9 mouse cellular contexts compared by ENCODE assay signal in the genomic region with DNA sequence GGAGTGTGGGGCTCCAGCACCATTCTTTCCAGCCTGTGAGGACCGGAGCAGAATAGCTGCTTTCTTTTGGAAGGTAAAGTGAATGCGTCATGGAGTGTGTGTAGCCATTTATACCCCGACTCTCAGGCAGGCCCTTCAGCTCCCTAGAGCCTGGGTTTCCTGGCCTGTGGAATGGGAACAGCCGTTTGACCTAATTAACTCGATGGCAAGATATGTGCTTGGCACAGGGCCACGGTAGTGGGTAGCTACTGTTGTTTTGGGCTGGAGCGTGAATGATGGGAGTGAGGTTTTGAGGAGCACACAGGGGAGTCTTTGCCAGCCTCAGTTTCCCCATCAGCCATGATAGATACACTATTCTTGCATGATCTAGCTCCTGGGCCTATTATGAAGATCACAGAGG. TPM values are rescaled to one million over a fixed set of nuclear protein-coding genes. Genes with fewer than 3 reads are reported as not detected.
DNase-seq lines count a peak whose midpoint lies in the region; ATAC-seq lines count a peak whose summit lies in the region.
"Had no signal": no experiment of that assay in that cellular context is flagged by ENCODE, and none has a peak within 500 bp of the region (broad histone marks: within the 10 kb centered on the region; RNA-seq: fewer than 3 reads in every experiment).

No protein-coding gene starts in this region.

- peak; percentile 73 for DNase-seq in cerebellum, adult 11 months
- peak; percentile 56 for DNase-seq in retina, postnatal 1 day
- no peak for DNase-seq in retina, embryonic 14.5 days (ENCODE audit: low spot score)
- peak; percentile 85 for DNase-seq in cerebellum, adult 9-11 months
- no peak for DNase-seq in ovary, postnatal 36 days (ENCODE audit: low spot score)
- no peak for DNase-seq in c-Kit-positive CD71-positive TER-119-positive erythroid progenitor cells, embryonic 14.5 days (ENCODE audit: low spot score)

- no peak for ATAC-seq in cerebellum, adult (ENCODE audit: insufficient number of reproducible peaks, low FRiP score, low TSS enrichment)
- ATAC-seq in inflammation-experienced regulatory T-cells, adult 6 months = no peak
- ATAC-seq: liver, embryonic 12.5 days had no signal

RNA-seq across cellular contexts. Expression of a gene that starts 11.0 kb away (rescaled TPM):
- polyA plus RNA-seq in inflammation-experienced regulatory T-cells, adult 6 months (2017; shearing (Covaris generic)) = 1 to 10 TPM in 2 of 3 experiments, under 1 TPM in 1; 0.45 to 2.3 (median 1.9) TPM

Comparison
In these comparisons a context has a peak if more than half of its experiments do, and no peak if none do; other contexts are left out.
1. DNase-seq: peak in cerebellum, adult 11 months (single experiment), retina, postnatal 1 day (single experiment) and cerebellum, adult 9-11 months (single experiment); none in retina, embryonic 14.5 days (single experiment), ovary, postnatal 36 days (single experiment) and c-Kit-positive CD71-positive TER-119-positive erythroid progenitor cells, embryonic 14.5 days (single experiment).